Mouse (Mus musculus) monocyte, adult 5-6 weeks (primary cell): ENCODE data around the gene Tmem260. TPM values are rescaled to one million over a fixed set of nuclear protein-coding genes. Genes with fewer than 3 reads are reported as not detected.

Experiments used
- ATAC-seq: fragments of 153-309, 156-312 bp; replicated peaks from 2 replicates; pipeline ENCODE4 v1.8.0; 2017; ENCODE audit warnings: mild to moderate bottlenecking; ENCODE audit not compliant: low TSS enrichment, insufficient number of reproducible peaks, severe bottlenecking, poor library complexity, low FRiP score
- total RNA-seq: library from RNA; stranded (forward); fragments of 200-1000, 200-491, 200-594 nt; gene quantifications from 3 replicates; pipeline ENCODE4 v1.2.3, GENCODE M21; 2017

Gene Tmem260
- total RNA-seq = 13.1 to 22.8 TPM (median 14.4 TPM) in 3 replicates

- peak; percentile 94 for ATAC-seq
Measured at GRCm38 (mm10) chr14:48445984-48446683, at the start of gene Tmem260. Gene Tmem260, plus strand, starts transcription at chr14:48446124.

- ATAC-seq = no peak
Measured at GRCm38 (mm10) chr14:48406086-48406485, 39.8 kb upstream of the Tmem260 start.

- no peak for ATAC-seq
Measured at GRCm38 (mm10) chr14:48417064-48417463, 28.9 kb upstream of the Tmem260 start.

- ATAC-seq = no peak
Measured at GRCm38 (mm10) chr14:48418264-48418663, 27.7 kb upstream of the Tmem260 start.

GRCm38 (mm10) chr14:48418672-48419071, 27.3 kb upstream of the Tmem260 start:
- ATAC-seq = no peak

DNA sequence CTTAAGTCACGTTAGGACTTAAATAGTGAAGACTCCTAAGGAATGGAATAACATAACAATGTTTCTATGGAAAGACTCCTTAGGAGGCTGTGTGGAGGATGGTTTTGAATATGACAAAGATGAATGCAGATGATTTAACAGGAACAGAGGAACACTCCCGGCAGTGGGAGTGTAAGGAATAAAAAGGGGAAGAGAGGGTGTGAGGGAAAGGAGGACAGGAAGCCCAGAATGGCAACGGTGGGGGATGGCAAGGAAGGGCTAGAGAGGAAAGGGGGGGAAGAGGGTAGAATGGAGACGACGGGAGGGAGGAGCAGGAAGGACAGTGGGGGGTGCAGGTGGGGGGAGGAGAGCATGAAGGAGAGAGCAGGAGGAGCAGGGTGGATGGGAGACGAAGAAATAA, 24.4 kb upstream of the Tmem260 start:
- no peak for ATAC-seq

- ATAC-seq = peak; percentile 43; the same call in 1 of the 2 replicates
Measured at GRCm38 (mm10) chr14:48421996-48422395, 23.9 kb upstream of the Tmem260 start.

DNA sequence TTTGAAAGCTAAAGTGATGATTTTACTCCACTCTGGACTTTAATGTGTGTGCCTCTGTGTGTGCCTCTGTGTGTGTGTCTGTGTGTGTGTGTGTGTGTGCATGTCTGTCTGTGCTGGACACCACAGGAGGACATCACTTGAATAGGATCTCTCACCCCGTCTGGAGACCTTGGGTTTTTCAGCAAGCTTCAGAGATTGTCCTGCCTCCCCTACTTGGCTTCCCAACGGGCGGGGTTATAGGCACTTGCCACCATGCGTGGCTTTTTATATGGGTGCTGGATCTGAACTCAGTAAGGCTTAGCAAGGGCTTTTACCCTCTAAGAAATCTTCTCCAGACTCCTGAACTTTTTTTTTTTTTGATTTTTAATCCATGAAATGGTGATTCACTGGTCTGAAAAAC, 23.5 kb upstream of the Tmem260 start:
- ATAC-seq = no peak

DNA sequence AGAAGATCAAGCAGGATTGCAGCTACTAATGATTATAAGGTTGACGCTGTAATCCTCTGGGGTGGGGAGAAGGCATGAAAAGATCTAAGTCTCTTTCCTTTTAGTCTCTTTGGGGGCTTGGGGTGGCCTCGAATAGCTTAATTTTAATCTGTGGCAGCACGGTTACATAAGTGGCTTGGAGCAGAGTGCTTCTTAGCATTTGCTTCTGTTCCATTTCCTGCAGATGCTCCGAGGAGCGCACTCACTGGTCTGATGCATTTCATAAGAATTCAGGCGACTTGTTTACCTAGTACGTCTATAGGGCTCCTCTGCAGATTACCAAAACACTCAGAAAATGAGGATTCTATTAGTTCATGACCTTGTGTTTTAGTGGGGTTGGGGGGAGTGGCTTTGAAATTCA, 23.0 kb upstream of the Tmem260 start:
- no peak for ATAC-seq

DNA sequence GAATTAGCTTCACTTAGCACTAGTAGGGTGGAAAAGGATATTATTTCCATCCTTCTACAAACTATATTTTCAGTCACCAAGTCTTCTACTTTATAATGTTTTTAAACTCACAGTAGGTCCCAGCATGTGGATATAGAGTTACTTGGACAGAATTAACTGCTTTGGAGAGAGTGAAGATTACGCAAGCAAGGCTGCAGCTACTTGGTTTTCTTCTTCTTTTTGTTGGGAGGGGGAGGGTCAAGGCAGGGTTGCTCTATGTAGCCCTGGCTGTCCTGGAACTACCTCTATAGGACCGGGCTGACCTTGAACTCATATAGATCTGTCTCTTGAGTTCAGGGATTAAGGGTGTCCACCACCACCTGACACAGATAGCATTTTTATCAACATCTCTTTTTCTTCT, 13.9 kb upstream of the Tmem260 start:
- ATAC-seq = no peak

- ATAC-seq = 0 out of 2 replicates have a peak, but pooled peaks have one; percentile 44
Measured at GRCm38 (mm10) chr14:48443796-48444195, 2.1 kb upstream of the Tmem260 start.

DNA sequence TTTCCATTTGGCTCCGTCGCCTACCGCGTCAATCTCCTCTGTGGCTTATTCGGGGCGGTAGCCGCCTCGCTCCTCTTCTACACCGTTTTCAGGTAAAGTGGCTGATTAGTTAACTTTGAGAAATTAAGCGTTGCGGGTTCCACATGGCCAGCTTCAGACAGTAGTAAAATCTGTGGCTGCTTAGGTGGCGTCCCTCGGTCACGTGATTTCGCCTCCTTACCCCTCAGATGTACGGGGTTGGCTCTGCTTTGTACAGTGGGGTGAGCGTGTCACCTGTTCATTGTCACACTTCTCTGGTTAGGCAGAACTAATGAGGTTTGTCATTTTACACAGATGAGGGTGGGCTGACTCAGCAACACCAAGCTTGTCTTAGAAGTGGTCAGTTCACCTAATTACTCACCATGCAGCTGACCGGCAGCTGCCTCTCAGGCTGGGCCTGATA, 6.1 kb downstream of the Tmem260 start:
- no peak for ATAC-seq

- no peak for ATAC-seq
Measured at GRCm38 (mm10) chr14:48453411-48453810, 7.5 kb downstream of the Tmem260 start.

GRCm38 (mm10) chr14:48456305-48457092, 10.6 kb downstream of the Tmem260 start:
- ATAC-seq = no peak

- no peak for ATAC-seq
Measured at GRCm38 (mm10) chr14:48457288-48457938, 11.5 kb downstream of the Tmem260 start.

- peak; percentile 43; the same call in 1 of the 2 replicates for ATAC-seq
Measured at GRCm38 (mm10) chr14:48458901-48459300, 13.0 kb downstream of the Tmem260 start.

GRCm38 (mm10) chr14:48468339-48468738, 22.4 kb downstream of the Tmem260 start:
- no peak for ATAC-seq

- no peak for ATAC-seq
Measured at GRCm38 (mm10) chr14:48470742-48471487, 25.0 kb downstream of the Tmem260 start.

DNA sequence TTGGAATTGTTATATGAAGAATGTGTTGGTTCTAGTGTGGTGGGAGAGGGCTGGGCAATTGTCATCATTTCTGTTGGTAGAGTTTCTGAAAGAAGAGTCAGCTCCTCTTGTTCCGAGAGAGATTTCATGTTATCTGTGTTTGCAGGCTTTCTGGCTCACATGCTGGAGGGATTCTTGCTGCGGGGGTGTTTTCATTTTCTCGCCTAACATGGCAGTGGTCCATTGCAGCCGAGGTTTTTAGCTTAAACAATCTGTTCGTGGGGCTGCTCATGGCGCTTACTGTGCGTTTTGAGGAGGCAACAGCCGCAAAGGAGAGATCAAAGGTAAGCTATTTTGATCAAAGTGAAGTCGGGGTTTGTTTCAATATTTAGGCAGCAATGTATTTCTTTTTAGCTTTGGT, 26.3 kb downstream of the Tmem260 start:
- ATAC-seq = no peak
